In genomic region chr1:175808356-175808755, GRCm38 (mm10) we compare ENCODE assay signal across 21 mouse cellular contexts.
DNase-seq lines count a peak whose midpoint lies in the region; ATAC-seq and TF ChIP-seq lines count a peak whose summit lies in the region.
"Had no signal": no experiment of that assay in that cellular context is flagged by ENCODE, and none has a peak within 500 bp of the region (broad histone marks: within the 10 kb centered on the region; RNA-seq: fewer than 3 reads in every experiment).

No protein-coding gene starts in this region.

- peak; percentile 7 to 26 for DNase-seq in cerebellum, adult 2 months
- no peak for DNase-seq in cerebellum, adult 9-11 months
- peak; percentile 44 to 48 for DNase-seq in cerebellum, postnatal 14 days
- DNase-seq in cerebellum, adult 11 months = no peak
- DNase-seq in embryonic facial prominence, embryonic 14.5 days (ENCODE audit: low spot score) = peak; percentile 3
- no peak for DNase-seq in embryonic facial prominence, embryonic 10.5 days (ENCODE audit: low spot score)
- DNase-seq in left cerebral cortex, postnatal 4 days = peak; percentile 8
- no peak for DNase-seq in left cerebral cortex, adult 18-20 months (ENCODE audit: low spot score in 2 of 2)
- DNase-seq: adrenal gland, adult 8-10 months; adrenal gland, postnatal 14 days; adrenal gland, postnatal 36 days; B cell, adult 2 months; forebrain, postnatal 0 days had no signal

- H3K9ac ChIP-seq in embryonic facial prominence, embryonic 14.5 days (ENCODE audit: low read depth, low read length) = no peak overlapping the region
- H3K9ac ChIP-seq: embryonic facial prominence, embryonic 13.5 days; forebrain, embryonic 13.5 days; forebrain, embryonic 15.5 days; forebrain, postnatal 0 days had no signal

- no peak overlapping the region for H3K4me2 ChIP-seq in embryonic facial prominence, embryonic 14.5 days (ENCODE audit: low read depth, low read length)
- H3K4me2 ChIP-seq: embryonic facial prominence, embryonic 13.5 days; forebrain, embryonic 13.5 days; forebrain, embryonic 15.5 days had no signal

- H3K9me3 ChIP-seq in embryonic facial prominence, embryonic 14.5 days (ENCODE audit: control insufficient read depth, low read length) = no peaks in the 10 kb centered on the region
- no peaks in the 10 kb centered on the region for H3K9me3 ChIP-seq in embryonic facial prominence, embryonic 10.5 days
- H3K9me3 ChIP-seq: embryonic facial prominence, embryonic 13.5 days; forebrain, embryonic 13.5 days; forebrain, embryonic 15.5 days; G1E had no signal

- no peak for ATAC-seq in embryonic facial prominence, embryonic 14.5 days (ENCODE audit: low read depth)
- ATAC-seq: activated CD4-positive, CD25-positive, alpha-beta regulatory T cell, adult 4 months; CD4-positive, CD25-positive, alpha-beta regulatory T cell, adult 4 months; forebrain, embryonic 13.5 days; forebrain, embryonic 15.5 days; forebrain, postnatal 0 days; Patski had no signal

- TF ChIP-seq POLR2A in cerebellum, adult 2 months (IDR thresholded peaks at IDR 0.05; ENCODE audit: borderline replicate concordance, insufficient read depth, low read length) = no peak

- 23% methylated on average over 5 of the region's 5 CpGs for WGBS in cerebellum, adult 2 months
- 59% methylated on average over 5 of the region's 5 CpGs for WGBS in embryonic facial prominence, embryonic 14.5 days
- WGBS in embryonic facial prominence, embryonic 10.5 days = 74% methylated on average over 5 of the region's 5 CpGs

- no peaks in the 10 kb centered on the region for H3K27me3 ChIP-seq in cerebellum, adult 2 months (ENCODE audit: control insufficient read depth, insufficient read depth, low read length)
- no peaks in the 10 kb centered on the region for H3K27me3 ChIP-seq in embryonic facial prominence, embryonic 14.5 days (replicated peaks; ENCODE audit: control insufficient read depth, insufficient read depth, low read length)
- no peaks in the 10 kb centered on the region for H3K27me3 ChIP-seq in embryonic facial prominence, embryonic 10.5 days (replicated peaks; ENCODE audit: low read depth, poor library complexity, severe bottlenecking)
- H3K27me3 ChIP-seq: CH12.LX; embryonic facial prominence, embryonic 13.5 days; forebrain, embryonic 13.5 days; forebrain, embryonic 15.5 days had no signal

- intact Hi-C loops in left cerebral cortex, postnatal 4 days (cut with DNase I) = no loop called here

- no peaks in the 10 kb centered on the region for H3K36me3 ChIP-seq in embryonic facial prominence, embryonic 14.5 days (ENCODE audit: control insufficient read depth, insufficient read depth, low read length)
- H3K36me3 ChIP-seq in embryonic facial prominence, embryonic 10.5 days (replicated peaks) = no peaks in the 10 kb centered on the region
- H3K36me3 ChIP-seq: embryonic facial prominence, embryonic 13.5 days; forebrain, embryonic 15.5 days; G1E had no signal

- no peak for TF ChIP-seq CTCF in cerebellum, adult 2 months (IDR thresholded peaks at IDR 0.05; ENCODE audit: borderline replicate concordance, insufficient read depth, low read depth, low read length)

- H3K4me3 ChIP-seq in cerebellum, adult 2 months (replicated peaks; ENCODE audit: insufficient read depth, low read depth, low read length) = no peak overlapping the region
- no peak overlapping the region for H3K4me3 ChIP-seq in embryonic facial prominence, embryonic 14.5 days (ENCODE audit: low read depth, low read length)
- H3K4me3 ChIP-seq in embryonic facial prominence, embryonic 10.5 days = no peak overlapping the region
- H3K4me3 ChIP-seq: embryonic facial prominence, embryonic 13.5 days; forebrain, embryonic 13.5 days; forebrain, embryonic 15.5 days had no signal

- H3K27ac ChIP-seq in cerebellum, adult 2 months (ENCODE audit: insufficient read depth, low read length) = no peak overlapping the region
- H3K27ac ChIP-seq in embryonic facial prominence, embryonic 14.5 days (replicated peaks; ENCODE audit: low read depth, low read length) = no peak overlapping the region
- H3K27ac ChIP-seq in embryonic facial prominence, embryonic 10.5 days (replicated peaks) = no peak overlapping the region
- H3K27ac ChIP-seq: embryonic facial prominence, embryonic 13.5 days; forebrain, embryonic 13.5 days; forebrain, embryonic 15.5 days had no signal

- no peaks in the 10 kb centered on the region for H3K4me1 ChIP-seq in cerebellum, adult 2 months (ENCODE audit: control insufficient read depth, insufficient read depth, low read length)
- H3K4me1 ChIP-seq in embryonic facial prominence, embryonic 14.5 days (ENCODE audit: control insufficient read depth, insufficient read depth, low read length) = no peaks in the 10 kb centered on the region
- no peaks in the 10 kb centered on the region for H3K4me1 ChIP-seq in embryonic facial prominence, embryonic 10.5 days
- H3K4me1 ChIP-seq: embryonic facial prominence, embryonic 13.5 days; forebrain, embryonic 13.5 days; forebrain, embryonic 15.5 days had no signal

Comparison
In these comparisons a context has a peak if more than half of its experiments do, and no peak if none do; other contexts are left out.
1. DNase-seq: peak in cerebellum, adult 2 months (2 of 2), cerebellum, postnatal 14 days (2 of 2), embryonic facial prominence, embryonic 14.5 days (single experiment) and left cerebral cortex, postnatal 4 days (single experiment); none in cerebellum, adult 9-11 months (single experiment), cerebellum, adult 11 months (single experiment), embryonic facial prominence, embryonic 10.5 days (single experiment) and left cerebral cortex, adult 18-20 months (0 of 2).